Mouse (Mus musculus) C2C12 (cell line): ENCODE data around the gene Enox1.

Experiments
- CEBPB ChIP-seq: IDR thresholded peaks from one replicate; pipeline ENCODE4 v1.6.1; 2011; ENCODE audit warnings: low read depth, mild to moderate bottlenecking, control low read depth, moderate library complexity
- CTCF ChIP-seq: IDR thresholded peaks from one replicate; pipeline ENCODE4 v1.5.1; 2011; ENCODE audit not compliant: control insufficient read depth, insufficient read depth, insufficient read length
- MAX ChIP-seq: IDR thresholded peaks from one replicate; pipeline ENCODE4 v1.6.1; 2011; ENCODE audit warnings: mild to moderate bottlenecking, control low read depth
- MYOD1 ChIP-seq: IDR thresholded peaks from one replicate; pipeline ENCODE4 v1.6.1; 2011; ENCODE audit warnings: low read depth; ENCODE audit not compliant: control insufficient read depth, insufficient read length
- MYOG ChIP-seq: IDR thresholded peaks from one replicate; pipeline ENCODE4 v1.6.1; 2011; ENCODE audit not compliant: control insufficient read depth, insufficient read length; ENCODE audit errors: extremely low read depth
- USF1 ChIP-seq: IDR thresholded peaks from one replicate; pipeline ENCODE4 v1.6.1; 2011; ENCODE audit warnings: low read depth, mild to moderate bottlenecking, control low read depth, moderate library complexity

- TF ChIP-seq CTCF (no peak), MYOD1 (no peak), MAX (no peak), USF1 (no peak), CEBPB (no peak), MYOG (no peak)
Measured at GRCm38 (mm10) chr14:77618131-77618805, 461.7 kb downstream of the Enox1 start.
